Mouse (Mus musculus): ENCODE measurements at regions not wholly inside any gene's neighbourhood (a gene's known extent, or its start where the extent isn't known, plus 50 kb on each side); places are given as distances from the start of the nearest gene placed in this dataset.

DNA sequence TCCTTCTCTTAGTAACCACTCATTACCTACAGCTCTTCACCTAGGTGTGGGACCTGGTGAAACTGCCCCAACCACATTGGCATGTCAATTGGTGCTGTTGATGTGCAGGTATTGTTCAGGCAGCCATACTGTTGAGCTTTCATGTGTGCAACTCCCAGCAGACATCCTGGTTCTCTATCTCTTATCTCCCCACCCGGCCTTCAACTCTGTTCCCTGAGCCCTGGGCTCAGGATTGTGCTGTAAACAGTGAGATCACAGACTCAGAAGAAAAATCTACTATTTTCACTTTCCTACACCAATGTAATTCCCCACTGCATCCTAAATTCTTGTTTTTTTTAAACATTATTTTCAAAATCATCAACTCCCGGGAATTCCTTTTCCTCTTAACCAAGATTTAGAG, 122.1 kb downstream of the Cartpt start:
- Histone ChIP-seq H3K4me1 (replicated peaks) (peaks cover 24% of the 10 kb centered on the region), H3K4me2 (no peak overlapping the region), H3K27me3 (no peaks in the 10 kb centered on the region), H3K27ac (no peak overlapping the region), H3K36me3 (no peaks in the 10 kb centered on the region), H3K9ac (no peak overlapping the region), H3K4me3 (no peak overlapping the region), H3K9me3 (no peaks in the 10 kb centered on the region)
- WGBS, result 90% methylated on average over 2 of the region's 2 CpGs
- ATAC-seq (ENCODE audit: low FRiP score), result no peak

DNA sequence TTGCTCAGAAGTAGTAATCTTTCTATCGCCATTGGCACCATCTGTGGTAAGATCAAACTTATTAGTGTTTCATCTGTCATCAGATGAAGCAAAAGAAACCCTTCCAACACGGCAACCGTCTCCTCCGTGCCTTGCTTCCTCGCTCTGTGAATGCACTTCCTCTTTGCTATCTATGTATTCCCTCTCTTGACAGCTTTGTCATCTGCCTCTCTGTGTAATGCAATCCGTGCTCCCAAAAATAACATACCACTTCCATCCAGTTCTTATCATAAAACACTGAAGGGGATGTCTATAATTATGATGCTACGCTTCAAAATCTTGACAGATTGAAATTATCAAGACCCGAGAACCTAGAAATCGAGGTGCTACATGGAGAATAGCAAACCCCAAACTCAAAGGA, 123.2 kb downstream of the Cartpt start:
- Histone ChIP-seq H3K27ac (no peak overlapping the region), H3K4me2 (no peak overlapping the region), H3K4me3 (no peak overlapping the region), H3K9me3 (no peaks in the 10 kb centered on the region), H3K4me1 (replicated peaks) (peaks cover 19% of the 10 kb centered on the region), H3K9ac (no peak overlapping the region), H3K27me3 (no peaks in the 10 kb centered on the region), H3K36me3 (no peaks in the 10 kb centered on the region)
- no peak for ATAC-seq (ENCODE audit: low FRiP score)
- WGBS, result 86% methylated on average over 9 of the region's 9 CpGs

DNA sequence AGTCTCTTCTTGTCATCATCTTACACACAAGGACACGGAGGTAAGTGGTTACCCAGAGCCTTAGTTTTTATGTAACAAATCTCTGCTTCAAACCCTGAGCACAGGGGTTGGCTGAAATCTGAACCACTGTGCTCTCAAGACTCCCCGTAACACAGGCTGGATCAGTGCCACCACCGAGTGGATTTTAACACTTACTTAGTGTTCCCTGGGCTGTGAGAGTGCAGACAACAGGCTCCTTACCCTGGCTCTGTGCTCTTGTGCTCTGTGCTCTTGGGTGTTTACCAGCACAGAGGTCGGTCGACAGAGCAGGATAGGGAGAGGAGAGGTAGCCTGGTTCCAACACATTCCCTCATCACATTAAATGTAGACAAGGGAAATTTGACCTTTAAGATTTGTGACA, 134.9 kb downstream of the Cartpt start:
- no peak for ATAC-seq (ENCODE audit: low FRiP score)
- 0 out of 2 replicates have a peak, but pooled peaks cover 3% of the 10 kb centered on the region for H3K27me3 ChIP-seq
- no peaks in the 10 kb centered on the region for H3K36me3 ChIP-seq
- 61% methylated on average over 5 of the region's 5 CpGs for WGBS
- H3K9ac ChIP-seq, result no peak overlapping the region
- no peak overlapping the region for H3K4me2 ChIP-seq
- H3K4me3 ChIP-seq, result no peak overlapping the region
- H3K4me1 ChIP-seq (replicated peaks), result peaks cover 37% of the 10 kb centered on the region
- no peaks in the 10 kb centered on the region for H3K9me3 ChIP-seq
- H3K27ac ChIP-seq, result peak overlapping the region; percentile 18; the same call in 1 of the 2 replicates

DNA sequence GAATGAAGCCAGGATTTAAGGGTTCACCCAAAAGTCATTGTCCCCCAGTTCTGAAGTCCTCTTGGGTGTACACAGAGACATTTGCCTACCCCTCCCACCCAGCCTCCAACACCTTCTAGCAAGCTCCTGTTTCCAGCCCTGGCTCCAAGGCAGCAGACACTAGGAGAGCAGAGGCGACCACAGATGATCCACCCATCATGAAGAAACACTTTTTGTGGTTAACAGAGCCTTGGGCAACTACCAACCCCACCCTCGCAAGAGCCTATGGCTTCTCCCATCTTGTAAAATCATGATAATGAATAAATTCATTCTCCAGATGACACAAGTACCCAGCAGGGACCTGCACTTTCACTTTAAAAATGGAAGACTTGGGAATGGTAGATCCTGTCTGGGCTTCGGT, 136.1 kb downstream of the Cartpt start:
- Histone ChIP-seq H3K36me3 (no peaks in the 10 kb centered on the region), H3K27me3 (0 out of 2 replicates have a peak, but pooled peaks cover 3% of the 10 kb centered on the region), H3K4me1 (replicated peaks) (peaks cover 46% of the 10 kb centered on the region), H3K4me3 (no peak overlapping the region), H3K27ac (peak overlapping the region; percentile 40; the same call in 1 of the 2 replicates), H3K4me2 (no peak overlapping the region), H3K9ac (no peak overlapping the region), H3K9me3 (no peaks in the 10 kb centered on the region)
- WGBS, result 80% methylated on average over 3 of the region's 3 CpGs
- ATAC-seq (ENCODE audit: low FRiP score), result 0 out of 2 replicates have a peak, but pooled peaks have one; percentile 21

DNA sequence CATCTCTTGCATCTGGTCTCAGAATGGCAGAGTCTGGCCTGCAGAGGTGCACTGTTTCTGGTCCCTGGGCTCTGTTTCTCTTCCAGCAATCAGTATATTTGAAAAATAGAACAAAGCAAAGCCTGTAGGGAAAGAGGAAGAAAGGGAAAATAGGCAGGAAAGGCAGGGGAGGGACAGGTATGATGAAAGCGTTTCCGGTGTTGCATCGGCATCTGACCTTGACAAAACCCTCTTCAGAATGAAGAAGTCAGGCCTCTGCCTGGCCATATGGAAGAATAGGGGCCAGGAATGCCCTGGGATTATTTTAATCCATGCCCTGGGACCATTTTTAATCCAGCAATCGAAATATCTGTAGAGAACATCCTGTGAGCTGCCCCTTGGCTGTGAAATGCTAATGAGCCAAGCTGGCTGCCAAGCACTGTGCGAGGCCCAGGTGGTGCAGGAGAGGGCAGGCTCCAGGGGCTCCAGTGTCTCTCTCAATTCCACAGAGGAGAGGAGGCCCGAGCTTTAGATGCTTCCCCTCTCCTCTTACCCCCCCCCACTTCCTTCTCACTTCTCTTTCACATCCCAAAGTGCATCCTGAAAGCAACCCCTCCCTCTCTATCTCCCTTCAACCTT, 136.7 kb downstream of the Cartpt start:
- H3K4me3 ChIP-seq, result no peak overlapping the region
- peak; percentile 76 for ATAC-seq (ENCODE audit: low FRiP score)
- H3K36me3 ChIP-seq, result no peaks in the 10 kb centered on the region
- no peak overlapping the region for H3K9ac ChIP-seq
- H3K27me3 ChIP-seq, result 0 out of 2 replicates have a peak, but pooled peaks cover 3% of the 10 kb centered on the region
- peaks cover 51% of the 10 kb centered on the region for H3K4me1 ChIP-seq (replicated peaks)
- no peaks in the 10 kb centered on the region for H3K9me3 ChIP-seq
- no peak overlapping the region for H3K4me2 ChIP-seq
- H3K27ac ChIP-seq, result peak overlapping the region; percentile 49
- 46% methylated on average over 6 of the region's 6 CpGs for WGBS

DNA sequence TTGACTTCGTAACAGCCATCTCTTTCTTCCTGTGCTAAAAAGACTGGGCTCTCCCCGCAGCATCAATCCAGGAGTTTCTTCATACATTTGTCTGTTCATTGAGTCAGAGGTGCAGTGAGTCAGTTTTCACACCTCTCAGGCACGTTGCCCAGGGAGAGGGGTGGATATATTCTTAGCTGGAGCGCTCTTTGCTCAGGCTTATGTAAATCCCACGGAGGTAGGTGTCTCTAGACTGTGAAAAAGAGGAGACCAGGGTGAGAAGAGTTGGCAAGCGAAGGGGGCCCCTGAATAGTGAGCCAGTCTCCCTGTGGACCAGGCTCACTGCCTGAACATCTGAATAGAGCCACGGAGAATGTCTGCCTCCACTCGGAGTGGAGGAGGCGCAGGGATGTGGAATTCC, 139.0 kb downstream of the Cartpt start:
- H3K4me3 ChIP-seq, result no peak overlapping the region
- no peak overlapping the region for H3K27ac ChIP-seq
- H3K9ac ChIP-seq, result no peak overlapping the region
- no peak for ATAC-seq (ENCODE audit: low FRiP score)
- 80% methylated on average over 9 of the region's 9 CpGs for WGBS
- H3K36me3 ChIP-seq, result no peaks in the 10 kb centered on the region
- H3K4me2 ChIP-seq, result no peak overlapping the region
- H3K9me3 ChIP-seq, result no peaks in the 10 kb centered on the region
- peaks cover 57% of the 10 kb centered on the region for H3K4me1 ChIP-seq (replicated peaks)
- H3K27me3 ChIP-seq, result 0 out of 2 replicates have a peak, but pooled peaks cover 3% of the 10 kb centered on the region

DNA sequence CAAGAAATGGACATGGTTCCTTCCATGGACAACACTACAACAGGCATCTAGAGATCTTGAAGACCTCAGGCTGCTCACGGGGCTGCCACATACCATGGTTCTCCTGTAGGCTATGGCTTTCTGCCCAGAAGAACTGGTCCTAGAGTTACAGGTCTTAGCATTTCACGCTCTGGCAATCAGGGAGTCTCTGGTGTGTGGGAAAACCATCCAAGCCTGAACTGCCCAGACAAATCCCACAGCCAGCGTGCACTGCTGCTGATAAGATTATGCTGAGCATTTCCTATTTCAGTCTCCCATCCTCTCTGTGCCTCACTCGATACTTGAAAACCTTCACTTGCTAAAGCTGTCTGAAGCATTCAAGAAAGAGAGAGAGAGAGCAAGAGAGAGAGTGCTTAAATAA, 139.5 kb downstream of the Cartpt start:
- Histone ChIP-seq H3K27ac (no peak overlapping the region), H3K4me1 (replicated peaks) (peaks cover 57% of the 10 kb centered on the region), H3K4me2 (no peak overlapping the region), H3K36me3 (no peaks in the 10 kb centered on the region), H3K4me3 (no peak overlapping the region), H3K27me3 (0 out of 2 replicates have a peak, but pooled peaks cover 3% of the 10 kb centered on the region), H3K9me3 (no peaks in the 10 kb centered on the region), H3K9ac (no peak overlapping the region)
- no peak for ATAC-seq (ENCODE audit: low FRiP score)
- WGBS, result 69% methylated on average over 4 of the region's 4 CpGs

DNA sequence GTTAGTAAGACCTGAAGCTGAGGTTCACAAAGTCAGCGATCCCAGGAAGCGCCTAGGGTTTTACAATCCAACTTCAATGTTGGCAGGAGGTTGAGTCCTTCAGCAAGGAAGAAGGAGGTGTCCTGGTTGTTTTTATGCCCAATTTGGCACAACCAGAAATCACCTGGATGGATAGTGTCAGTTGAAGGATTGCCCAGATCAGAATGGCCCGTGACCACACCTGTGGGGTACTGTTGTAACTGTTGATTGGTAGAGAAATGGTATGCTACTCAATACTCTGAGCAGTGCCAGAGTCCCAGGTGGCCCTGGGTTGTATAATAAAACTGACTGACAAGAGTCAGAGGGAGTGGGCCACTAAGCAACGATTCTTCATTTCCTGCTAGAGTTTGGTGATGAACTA, 140.2 kb downstream of the Cartpt start:
- no peaks in the 10 kb centered on the region for H3K36me3 ChIP-seq
- H3K4me1 ChIP-seq (replicated peaks), result peaks cover 52% of the 10 kb centered on the region

DNA sequence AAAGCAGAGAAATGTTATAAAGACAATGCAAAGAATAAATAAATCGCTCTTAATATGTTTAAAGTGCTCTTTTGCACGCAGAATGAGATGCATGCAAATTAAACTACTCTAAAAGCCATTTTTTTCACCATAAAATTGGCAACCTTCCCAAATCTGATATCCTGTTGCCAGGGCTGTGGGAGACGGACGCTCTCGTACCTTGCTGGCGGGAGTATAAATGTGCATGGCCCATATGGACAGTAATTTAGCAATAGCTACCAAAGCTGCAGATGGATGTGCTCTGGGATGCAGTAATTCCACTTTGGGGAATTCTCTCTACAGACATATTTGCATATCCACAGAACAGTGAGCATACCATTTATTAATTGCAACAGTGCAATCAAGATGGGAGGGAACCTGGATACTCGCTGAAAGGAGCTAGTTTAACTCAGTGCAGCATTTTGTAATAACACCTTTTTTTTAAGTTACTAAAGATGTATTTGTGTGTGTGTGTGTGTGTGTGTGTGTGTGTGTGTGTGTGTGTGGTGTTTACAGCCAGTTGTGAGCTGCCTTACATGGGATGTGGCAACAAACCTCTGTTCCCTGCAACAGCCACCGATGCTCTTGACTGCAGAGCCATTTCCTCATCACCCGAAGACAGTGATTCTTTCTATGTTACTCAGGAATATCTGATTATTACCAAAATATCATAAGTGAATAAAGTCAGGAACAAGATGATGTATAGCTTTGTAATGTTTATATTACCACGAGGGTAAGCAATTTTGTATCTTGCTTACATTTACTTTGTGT, 141.4 kb downstream of the Cartpt start:
- ATAC-seq (ENCODE audit: low FRiP score), result peak; percentile 84
- Histone ChIP-seq H3K36me3 (no peaks in the 10 kb centered on the region), H3K27ac (no peak overlapping the region), H3K4me3 (no peak overlapping the region), H3K9ac (no peak overlapping the region), H3K9me3 (no peaks in the 10 kb centered on the region), H3K4me1 (replicated peaks) (peaks cover 45% of the 10 kb centered on the region), H3K4me2 (no peak overlapping the region), H3K27me3 (0 out of 2 replicates have a peak, but pooled peaks cover 3% of the 10 kb centered on the region)
- 42% methylated on average over 10 of the region's 10 CpGs for WGBS

More for the DNA sequence above, 140.2 kb downstream of the Cartpt start:
- Histone ChIP-seq H3K4me3 (no peak overlapping the region), H3K9ac (no peak overlapping the region), H3K4me2 (no peak overlapping the region), H3K9me3 (no peaks in the 10 kb centered on the region), H3K27ac (no peak overlapping the region), H3K27me3 (0 out of 2 replicates have a peak, but pooled peaks cover 3% of the 10 kb centered on the region)
- 81% methylated on average over 4 of the region's 4 CpGs for WGBS
- no peak for ATAC-seq (ENCODE audit: low FRiP score)

DNA sequence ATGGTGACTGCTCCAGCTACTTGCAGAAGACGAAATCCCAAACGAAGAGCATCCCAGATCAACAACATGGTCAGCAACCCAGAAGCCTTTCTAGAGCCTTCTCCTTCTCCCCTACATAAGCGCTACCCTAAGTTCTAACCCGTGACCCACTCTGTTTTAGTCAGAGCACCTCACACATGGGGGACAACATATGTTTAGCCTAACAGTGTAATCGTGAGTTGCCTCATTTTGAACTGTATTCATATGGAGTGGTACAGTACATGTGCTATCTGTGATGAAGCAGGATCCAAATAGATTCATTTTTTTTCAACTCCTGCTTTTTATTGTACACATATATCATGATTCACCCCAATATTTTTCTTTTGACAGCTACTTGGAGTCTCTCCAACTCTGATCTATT, 146.2 kb downstream of the Cartpt start:
- Histone ChIP-seq H3K36me3 (no peaks in the 10 kb centered on the region), H3K4me2 (no peak overlapping the region), H3K27me3 (no peaks in the 10 kb centered on the region), H3K27ac (no peak overlapping the region), H3K9me3 (no peaks in the 10 kb centered on the region), H3K4me3 (no peak overlapping the region), H3K4me1 (replicated peaks) (peaks cover 11% of the 10 kb centered on the region), H3K9ac (no peak overlapping the region)
- 83% methylated on average over 5 of the region's 5 CpGs for WGBS
- no peak for ATAC-seq (ENCODE audit: low FRiP score)

DNA sequence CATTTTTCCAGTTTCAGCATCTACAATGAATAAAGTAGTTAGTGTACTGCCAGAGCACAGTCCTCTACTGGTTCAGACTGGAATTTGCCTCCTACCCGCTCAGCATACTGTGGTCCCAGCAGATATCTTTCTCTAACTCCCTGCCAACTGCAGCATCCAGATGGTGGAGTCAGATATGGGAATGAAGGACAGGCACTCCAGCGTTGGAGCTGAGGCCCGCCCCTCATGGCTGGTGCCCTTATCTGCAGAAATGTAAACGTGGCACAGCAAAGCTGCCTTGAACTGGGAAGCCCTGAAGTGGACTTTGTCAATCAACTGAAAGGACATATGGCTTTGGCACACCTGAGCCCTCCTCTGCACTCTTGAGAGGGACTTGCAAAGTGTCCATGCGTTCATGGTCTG, 146.6 kb downstream of the Cartpt start:
- peaks cover 6% of the 10 kb centered on the region for H3K4me1 ChIP-seq (replicated peaks)
- no peak overlapping the region for H3K27ac ChIP-seq
- no peak overlapping the region for H3K4me3 ChIP-seq
- no peaks in the 10 kb centered on the region for H3K9me3 ChIP-seq
- no peaks in the 10 kb centered on the region for H3K36me3 ChIP-seq
- H3K9ac ChIP-seq, result no peak overlapping the region
- H3K4me2 ChIP-seq, result no peak overlapping the region
- H3K27me3 ChIP-seq, result no peaks in the 10 kb centered on the region
- peak; percentile 57; the same call in 1 of the 2 replicates for ATAC-seq (ENCODE audit: low FRiP score)
- WGBS, result 61% methylated on average over 5 of the region's 5 CpGs

DNA sequence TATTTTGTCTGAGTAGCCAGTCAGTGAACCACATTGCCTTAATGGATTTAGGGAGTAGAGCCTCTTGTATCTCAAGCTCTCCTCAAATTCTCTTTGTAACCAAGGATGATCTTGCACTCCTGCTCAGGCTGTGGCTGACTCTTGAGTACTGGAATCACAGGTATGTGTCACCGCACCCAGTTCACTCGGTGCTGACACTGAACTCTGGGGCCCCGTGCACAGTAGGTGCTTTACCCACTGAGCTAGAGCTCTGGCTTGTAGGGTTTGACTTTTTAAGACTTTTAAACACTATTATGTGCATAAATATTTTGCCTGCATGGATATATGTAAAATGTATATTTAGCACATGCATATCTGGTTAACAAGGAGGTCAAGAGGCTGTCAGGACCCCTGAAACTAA, 147.4 kb downstream of the Cartpt start:
- Histone ChIP-seq H3K36me3 (no peaks in the 10 kb centered on the region), H3K4me1 (replicated peaks) (peaks cover 3% of the 10 kb centered on the region; the same call in 1 of the 2 replicates), H3K4me2 (no peak overlapping the region), H3K27me3 (no peaks in the 10 kb centered on the region), H3K9ac (no peak overlapping the region), H3K27ac (no peak overlapping the region), H3K9me3 (no peaks in the 10 kb centered on the region), H3K4me3 (no peak overlapping the region)
- WGBS, result 95% methylated on average over 3 of the region's 3 CpGs
- ATAC-seq (ENCODE audit: low FRiP score), result no peak

All from hindbrain, embryonic 13.5 days (tissue).